Mouse (Mus musculus) lung, adult 2 months (tissue): ENCODE measurements around the gene Dusp1.

Source experiments
- CTCF ChIP-seq: fragments of 200-500 bp; IDR thresholded peaks from 2 replicates; pipeline ENCODE4 v1.5.1; 2011; ENCODE audit warnings: mild to moderate bottlenecking, low read length, control low read depth; ENCODE audit not compliant: insufficient read depth
- POLR2A ChIP-seq: fragments of 200-500 bp; IDR thresholded peaks from 2 replicates; pipeline ENCODE4 v1.6.1; 2011; ENCODE audit warnings: low read depth, mild to moderate bottlenecking, control low read depth, low read length, borderline replicate concordance; ENCODE audit errors: extremely low read depth

- no peak for TF ChIP-seq CTCF
- no peak for TF ChIP-seq POLR2A
Observed at GRCm38 (mm10) chr17:26494642-26495468, 67.1 kb downstream of the Dusp1 start.
